In genomic region chr14:57372348-57373102, GRCm38 (mm10) we compare ENCODE assay signal across 8 mouse cellular contexts. TPM values are rescaled to one million over a fixed set of nuclear protein-coding genes. Genes with fewer than 3 reads are reported as not detected.
DNase-seq lines count a peak whose midpoint lies in the region; ATAC-seq and TF ChIP-seq lines count a peak whose summit lies in the region.

No protein-coding gene starts in this region.

- 47% methylated on average over 8 of the region's 8 CpGs for WGBS in kidney, embryonic 16.5 days
- 49% methylated on average over 8 of the region's 8 CpGs for WGBS in midbrain, embryonic 13.5 days
- 49% methylated on average over 8 of the region's 8 CpGs for WGBS in small intestine, adult 2 months

- DNase-seq in kidney, adult 11 months, result peak; percentile 55
- DNase-seq in cerebellum, adult 11-12 months, result peak; percentile 45
- peak; percentile 78 for DNase-seq in hindlimb bud, embryonic 11.5 days (ENCODE audit: extremely low spot score, low read depth, low spot score)
- peak; percentile 18 to 46 for DNase-seq in left cerebral cortex, adult 8-10 months (ENCODE audit: low spot score in 2 of 2)

- no peak overlapping the region for H3K4me2 ChIP-seq in kidney, embryonic 16.5 days (replicated peaks; ENCODE audit: low read depth, low read length)
- H3K4me2 ChIP-seq in midbrain, embryonic 13.5 days (replicated peaks), result no peak overlapping the region

- no peak overlapping the region for H3K4me3 ChIP-seq in kidney, embryonic 16.5 days (ENCODE audit: low read length)
- H3K4me3 ChIP-seq in midbrain, embryonic 13.5 days (replicated peaks), result no peak overlapping the region
- no peak overlapping the region for H3K4me3 ChIP-seq in small intestine, adult 2 months (ENCODE audit: low read depth, low read length)

- TF ChIP-seq CTCF in small intestine, adult 2 months (IDR thresholded peaks at IDR 0.05; ENCODE audit: extremely low read depth, insufficient read length, insufficient replicate concordance, low read depth, low read length), result peak; percentile 34; the same call in 1 of the 2 replicates

- no peak for TF ChIP-seq POLR2A in small intestine, adult 2 months (IDR thresholded peaks at IDR 0.05; ENCODE audit: low read depth, low read length)

- no peaks in the 10 kb centered on the region for H3K36me3 ChIP-seq in kidney, embryonic 16.5 days (ENCODE audit: insufficient read depth, low read length)
- H3K36me3 ChIP-seq in midbrain, embryonic 13.5 days, result no peaks in the 10 kb centered on the region
- H3K36me3 ChIP-seq in small intestine, adult 2 months (ENCODE audit: control insufficient read depth, insufficient read depth, low read length), result peaks cover 12% of the 10 kb centered on the region; the same call in 1 of the 2 replicates

- H3K27ac ChIP-seq in kidney, embryonic 16.5 days (ENCODE audit: low read length), result no peak overlapping the region
- no peak overlapping the region for H3K27ac ChIP-seq in midbrain, embryonic 13.5 days
- no peak overlapping the region for H3K27ac ChIP-seq in small intestine, adult 2 months (ENCODE audit: insufficient read depth, low read depth, low read length)

- H3K9ac ChIP-seq in kidney, embryonic 16.5 days (replicated peaks; ENCODE audit: low read length), result no peak overlapping the region
- no peak overlapping the region for H3K9ac ChIP-seq in midbrain, embryonic 13.5 days (replicated peaks)

- H3K9me3 ChIP-seq in kidney, embryonic 16.5 days (ENCODE audit: low read length), result no peaks in the 10 kb centered on the region
- no peaks in the 10 kb centered on the region for H3K9me3 ChIP-seq in midbrain, embryonic 13.5 days

- H3K27me3 ChIP-seq in kidney, embryonic 16.5 days (ENCODE audit: insufficient read depth, low read length), result no peaks in the 10 kb centered on the region
- no peaks in the 10 kb centered on the region for H3K27me3 ChIP-seq in midbrain, embryonic 13.5 days
- no peaks in the 10 kb centered on the region for H3K27me3 ChIP-seq in small intestine, adult 2 months (ENCODE audit: control insufficient read depth, insufficient read depth, low read length)

- H3K4me1 ChIP-seq in kidney, embryonic 16.5 days (ENCODE audit: insufficient read depth, low read length), result no peaks in the 10 kb centered on the region
- no peaks in the 10 kb centered on the region for H3K4me1 ChIP-seq in midbrain, embryonic 13.5 days (replicated peaks)
- H3K4me1 ChIP-seq in small intestine, adult 2 months (ENCODE audit: control insufficient read depth, insufficient read depth, insufficient read length, low read length), result peaks cover 7% of the 10 kb centered on the region

- ATAC-seq in kidney, embryonic 16.5 days (ENCODE audit: low FRiP score, low TSS enrichment), result no peak
- ATAC-seq in frontal cortex, adult (ENCODE audit: low TSS enrichment), result peak; percentile 94
- peak; percentile 77 for ATAC-seq in midbrain, embryonic 13.5 days

RNA-seq across cellular contexts. Expression of gene Cryl1, which starts 25.8 kb away (rescaled TPM):
- 41.4 and 49.7 TPM in 2 replicates for polyA plus RNA-seq in kidney, embryonic 16.5 days (2015; fragmentation: Nextera tagmentation; extraction: Ambion mirVana)
- total RNA-seq in left cerebral cortex, adult 8-10 months (2022), result 10 to 100 TPM; 16.0 to 22.1 (median 20.4) TPM
- 5.6 and 6.6 TPM in 2 replicates for polyA plus RNA-seq in midbrain, embryonic 13.5 days (2015; fragmentation: Nextera tagmentation; extraction: Ambion mirVana)
- 124 and 167 TPM in 2 replicates for polyA plus RNA-seq in small intestine, adult 2 months (2012; rRNA removed)

RNA-seq across cellular contexts. Expression of gene Ift88, which starts 51.3 kb away (rescaled TPM):
- 12.0 and 15.3 TPM in 2 replicates for polyA plus RNA-seq in kidney, embryonic 16.5 days (2015; fragmentation: Nextera tagmentation; extraction: Ambion mirVana)
- total RNA-seq in left cerebral cortex, adult 8-10 months (2022), result 10 to 100 TPM; 15.3 to 20.8 (median 17.9) TPM
- polyA plus RNA-seq in midbrain, embryonic 13.5 days (2015; fragmentation: Nextera tagmentation; extraction: Ambion mirVana), result 22.1 and 22.3 TPM in 2 replicates
- polyA plus RNA-seq in small intestine, adult 2 months (2012; rRNA removed), result 0.38 and 0.58 TPM in 2 replicates
